ENCODE assay signal across 24 mouse cellular contexts in the genomic region with DNA sequence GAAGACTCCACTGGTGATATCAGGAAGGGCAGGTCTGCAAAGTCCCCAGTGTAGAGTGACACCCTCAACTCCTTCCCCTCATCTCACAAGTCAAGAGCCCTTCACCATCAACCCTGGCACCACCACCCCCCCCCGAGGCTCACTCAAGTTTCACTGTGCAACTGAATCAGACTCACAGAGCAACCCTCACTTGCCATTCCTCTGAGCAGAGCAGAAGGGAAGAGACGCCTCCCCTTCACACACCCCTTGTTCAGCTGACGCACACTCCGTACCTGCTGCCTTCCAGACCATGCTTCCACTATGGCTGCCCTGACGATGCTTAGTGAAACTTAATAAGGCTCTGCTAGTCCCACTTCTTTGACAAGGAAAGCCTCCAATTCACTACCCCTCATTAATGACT.
"Had no signal": no experiment of that assay in that cellular context is flagged by ENCODE, and none has a peak within 500 bp of the region (broad histone marks: within the 10 kb centered on the region; RNA-seq: fewer than 3 reads in every experiment).

No protein-coding gene starts in this region.

- H3K9ac ChIP-seq: heart, embryonic 13.5 days; heart, embryonic 15.5 days; hindbrain, embryonic 13.5 days; hindbrain, embryonic 15.5 days; limb, embryonic 13.5 days; liver, embryonic 13.5 days had no signal

- ATAC-seq: hindbrain, postnatal 0 days had no signal

- H3K4me3 ChIP-seq: gastrocnemius, adult 2 months; heart, adult 2 months; heart, embryonic 13.5 days; heart, embryonic 15.5 days; hindbrain, embryonic 13.5 days; hindbrain, embryonic 15.5 days; layer of hippocampus, adult 2 months; left cerebral cortex, adult 2 months; limb, embryonic 13.5 days; liver, embryonic 13.5 days had no signal

- H3K27ac ChIP-seq: gastrocnemius, adult 2 months; heart, adult 2 months; heart, embryonic 13.5 days; heart, embryonic 15.5 days; hindbrain, embryonic 13.5 days; hindbrain, embryonic 15.5 days; hindbrain, postnatal 0 days; layer of hippocampus, adult 2 months; left cerebral cortex, adult 2 months; limb, embryonic 13.5 days; liver, embryonic 13.5 days had no signal

- DNase-seq: gastrocnemius, adult 2 months; gastrocnemius, postnatal 10 days; gastrocnemius, postnatal 36 days; heart, adult 11 months; heart, adult 2 months; heart, postnatal 14 days; heart, postnatal 36 days; kidney, adult 18-20 months; kidney, adult 8-10 months; kidney, postnatal 10 days; kidney, postnatal 25 days; kidney, postnatal 4 days; liver; liver, embryonic 13.5 days had no signal

- H3K9me3 ChIP-seq: heart, embryonic 15.5 days; hindbrain, embryonic 13.5 days; hindbrain, embryonic 15.5 days; limb, embryonic 13.5 days; liver, embryonic 13.5 days had no signal

- H3K4me2 ChIP-seq: heart, embryonic 11.5 days; heart, embryonic 13.5 days; heart, embryonic 15.5 days; hindbrain, embryonic 13.5 days; hindbrain, embryonic 15.5 days; limb, embryonic 13.5 days; liver, embryonic 11.5 days; liver, embryonic 13.5 days had no signal

- H3K27me3 ChIP-seq: heart, embryonic 13.5 days; heart, embryonic 15.5 days; hindbrain, embryonic 13.5 days; hindbrain, embryonic 15.5 days; limb, embryonic 13.5 days; liver, embryonic 13.5 days had no signal

- H3K4me1 ChIP-seq: hindbrain, embryonic 13.5 days; hindbrain, embryonic 15.5 days had no signal

- H3K36me3 ChIP-seq: heart, embryonic 13.5 days; heart, embryonic 15.5 days; hindbrain, embryonic 13.5 days; hindbrain, embryonic 15.5 days; limb, embryonic 13.5 days; liver, embryonic 13.5 days had no signal
